Mouse (Mus musculus) C2C12 (cell line): ENCODE data around the gene Son.

Source experiments
- CTCF ChIP-seq: IDR thresholded peaks from one replicate; pipeline ENCODE4 v1.5.1; 2011; ENCODE audit not compliant: control insufficient read depth, insufficient read depth, insufficient read length
- MYOG ChIP-seq: IDR thresholded peaks from one replicate; pipeline ENCODE4 v1.6.1; 2011; ENCODE audit not compliant: control insufficient read depth, insufficient read length; ENCODE audit errors: extremely low read depth
- USF1 ChIP-seq: IDR thresholded peaks from one replicate; pipeline ENCODE4 v1.6.1; 2011; ENCODE audit warnings: low read depth, mild to moderate bottlenecking, control low read depth, moderate library complexity

- TF ChIP-seq CTCF (no peak), USF1 (no peak), MYOG (no peak)
Measured at GRCm38 (mm10) chr16:91599242-91599641, 48.1 kb upstream of the Son start.
